Mouse (Mus musculus): Measurements from ENCODE around the gene Aatf.
"Not testable (repeated sequence)": the region's sequence is repeated elsewhere in the genome, so short reads cannot be mapped to it uniquely, and the experiment has no call there.

The Aatf gene

GRCm38 (mm10) chr11:84453901-84454300, 59.4 kb downstream of the Aatf start:
- in situ Hi-C loops (cut with MboI, MseI): no loop called here

- in situ Hi-C loops (cut with MboI, MseI): no loop called here
Measured at GRCm38 (mm10) chr11:84442554-84443331, 70.6 kb downstream of the Aatf start.

- in situ Hi-C loops (cut with MboI, MseI): no loop called here
Measured at GRCm38 (mm10) chr11:84440402-84440801, 72.9 kb downstream of the Aatf start.

- in situ Hi-C loops (cut with MboI, MseI): no loop called here
Measured at GRCm38 (mm10) chr11:84434879-84435278, 78.4 kb downstream of the Aatf start.

- in situ Hi-C loops (cut with MboI, MseI): no loop called here
Measured at GRCm38 (mm10) chr11:84430336-84430735, 83.0 kb downstream of the Aatf start.

GRCm38 (mm10) chr11:84429581-84429980, 83.7 kb downstream of the Aatf start:
- in situ Hi-C loops (cut with MboI, MseI): loop anchor here in 1 of 2 experiments (10.0 kb wide), 1 partner anchor 365 kb away; no protein-coding TSS in a partner anchor

- in situ Hi-C loops (cut with MboI, MseI): loop anchor here in 1 of 2 experiments (10.0 kb wide), 1 partner anchor 368 kb away; no protein-coding TSS in a partner anchor
Measured at GRCm38 (mm10) chr11:84426633-84426998, 86.7 kb downstream of the Aatf start.

DNA sequence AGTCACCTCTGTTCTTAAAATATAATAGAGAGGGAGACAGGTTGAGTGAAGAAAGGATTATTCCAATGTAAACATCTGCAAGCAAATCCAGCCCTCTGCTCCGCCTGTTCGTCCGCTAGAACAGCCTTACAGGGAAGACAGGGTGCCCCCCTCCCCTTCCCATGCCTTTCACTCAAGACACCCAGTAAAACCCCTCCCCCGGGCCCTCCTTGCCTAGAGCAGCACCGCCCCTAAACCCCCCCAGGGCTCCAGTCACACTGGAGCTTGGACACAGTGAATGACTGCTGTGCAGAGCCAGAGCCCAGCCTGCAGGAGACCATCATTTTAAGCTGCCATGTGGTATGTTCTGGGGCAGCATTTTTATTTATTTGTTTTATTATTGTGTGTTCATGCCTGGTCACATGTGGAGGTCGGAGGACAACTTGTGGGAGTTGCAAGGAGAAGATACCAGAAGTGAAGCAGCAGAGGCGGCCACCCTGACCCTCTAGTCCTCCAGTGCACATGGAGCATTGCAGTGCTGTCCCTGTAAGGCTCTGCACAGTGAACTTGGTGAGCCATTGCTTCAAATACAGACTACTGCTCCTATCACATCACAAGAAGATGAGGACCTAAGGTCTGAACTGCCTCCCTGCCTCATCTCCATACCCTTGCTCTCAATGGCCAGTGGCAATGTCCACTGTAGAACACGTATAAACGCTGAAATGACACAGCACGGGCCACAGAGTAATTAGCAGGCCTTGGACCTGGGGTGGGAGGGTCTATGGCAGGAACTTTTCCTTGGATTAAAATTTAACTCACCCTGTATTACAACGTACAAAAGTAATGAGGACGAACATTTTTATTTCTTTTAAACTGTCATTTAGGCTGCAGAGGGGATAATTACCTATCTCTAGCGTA, 87.3 kb downstream of the Aatf start:
- in situ Hi-C loops (cut with MboI, MseI): loop anchor here in 1 of 2 experiments (10.0 kb wide), 1 partner anchor 369 kb away; no protein-coding TSS in a partner anchor

GRCm38 (mm10) chr11:84420779-84421178, 92.5 kb downstream of the Aatf start:
- in situ Hi-C loops (cut with MboI, MseI): loop anchor here (5.0 to 10.0 kb wide), 2 partner anchors 374 to 377 kb away; no protein-coding TSS in a partner anchor

GRCm38 (mm10) chr11:84413111-84413510, 100.2 kb downstream of the Aatf start:
- in situ Hi-C loops (cut with MboI, MseI): no loop called here

DNA sequence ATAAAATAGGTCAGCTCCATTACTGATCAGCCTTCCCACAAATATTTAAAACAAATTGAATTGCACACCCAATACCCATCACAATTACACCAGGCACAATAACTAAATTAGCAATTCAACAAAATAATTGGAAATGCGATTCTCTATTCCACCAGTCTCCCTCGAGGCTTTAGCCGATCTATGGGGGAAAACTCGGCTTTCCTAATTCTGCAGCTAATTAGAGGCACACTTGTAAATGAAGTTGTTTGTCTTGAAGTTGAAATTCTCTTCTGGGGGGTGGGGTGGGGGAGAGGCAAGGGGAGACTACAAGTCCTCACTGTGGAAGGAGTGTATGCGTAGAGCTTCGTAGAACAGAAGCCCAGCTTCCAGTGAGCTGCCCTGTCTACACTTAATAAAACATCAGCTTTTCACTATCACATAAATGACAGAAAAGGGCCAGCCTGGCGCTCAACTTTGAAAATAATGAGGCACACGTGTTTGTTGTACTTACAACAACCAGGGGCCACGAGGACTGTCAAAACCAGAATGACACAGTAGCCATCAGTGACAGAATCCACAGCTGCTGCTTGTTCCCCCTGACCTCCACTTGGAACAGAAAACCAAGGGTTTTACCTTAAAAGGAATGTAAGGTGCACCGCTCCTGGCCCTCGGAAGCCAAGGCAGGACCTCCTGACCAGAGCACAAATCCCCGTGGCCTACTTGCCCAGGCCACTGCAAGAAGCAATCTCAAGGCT, 101.0 kb downstream of the Aatf start:
- in situ Hi-C loops (cut with MboI, MseI): no loop called here

DNA sequence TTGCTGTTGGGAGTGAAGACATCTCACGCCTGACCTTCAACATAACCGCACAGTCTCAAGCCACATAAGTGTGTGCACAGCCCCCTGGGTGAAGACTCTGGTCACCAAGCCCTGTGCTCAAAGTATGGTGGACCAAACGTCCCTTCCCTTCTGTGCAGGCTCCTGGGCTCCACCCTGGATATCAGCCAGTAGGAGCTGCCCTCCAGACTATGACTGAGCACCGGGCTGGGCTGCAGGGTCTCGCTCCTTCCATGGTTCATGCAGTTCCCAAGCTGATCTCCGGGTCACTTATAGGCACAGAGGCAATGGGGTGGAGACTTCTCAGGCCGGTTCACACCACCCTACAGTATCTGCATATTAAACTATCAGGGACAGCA, 101.7 kb downstream of the Aatf start:
- in situ Hi-C loops (cut with MboI, MseI): no loop called here

- in situ Hi-C loops (cut with MboI, MseI): no loop called here
Measured at GRCm38 (mm10) chr11:84410879-84411641, 102.3 kb downstream of the Aatf start.

- in situ Hi-C loops (cut with MboI, MseI): no loop called here
Measured at GRCm38 (mm10) chr11:84410383-84410782, 102.9 kb downstream of the Aatf start.

GRCm38 (mm10) chr11:84406733-84407132, 106.6 kb downstream of the Aatf start:
- in situ Hi-C loops (cut with MboI, MseI): no loop called here

DNA sequence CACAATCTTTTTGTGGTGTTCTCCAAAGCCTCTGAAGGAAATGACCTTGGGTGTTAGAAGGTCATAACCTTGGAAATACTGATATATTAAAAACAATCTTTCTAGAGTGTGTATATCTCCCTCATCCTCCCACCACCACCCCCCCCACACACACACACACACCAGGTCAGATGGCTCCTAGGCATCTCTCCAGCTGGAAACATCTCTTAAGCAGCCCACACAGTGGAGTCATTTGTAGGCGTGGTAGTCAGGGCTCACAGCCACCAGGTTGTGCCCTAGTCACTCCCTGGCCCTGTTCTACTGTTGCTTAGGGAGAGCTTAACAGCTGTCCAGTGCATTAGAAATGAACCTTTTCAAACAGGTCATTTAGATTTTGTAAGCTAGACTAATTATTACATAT, 118.3 kb downstream of the Aatf start:
- in situ Hi-C loops (cut with MboI, MseI): no loop called here

DNA sequence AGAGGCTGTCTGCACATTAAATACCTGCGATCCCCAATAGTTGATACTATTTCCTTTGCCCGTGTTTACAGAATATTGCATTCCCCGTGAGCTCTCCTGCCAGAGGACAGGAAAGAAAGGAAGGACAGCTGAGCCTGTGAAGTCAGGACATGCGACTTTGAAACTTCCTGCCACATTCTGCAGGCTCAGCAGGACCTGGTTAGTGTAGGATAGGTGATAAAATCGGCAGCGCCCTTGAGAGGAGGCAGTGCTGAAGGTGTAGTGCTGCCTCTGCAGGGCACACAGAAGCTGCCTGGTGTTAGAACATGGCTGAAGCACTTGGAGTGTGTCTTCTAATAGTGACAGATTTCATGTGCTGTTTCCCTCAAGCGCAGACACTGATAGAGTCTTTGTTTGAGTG, 119.8 kb downstream of the Aatf start:
- in situ Hi-C loops (cut with MboI, MseI): no loop called here

GRCm38 (mm10) chr11:84392066-84392465, 121.3 kb downstream of the Aatf start:
- in situ Hi-C loops (cut with MboI, MseI): not testable (repeated sequence)

DNA sequence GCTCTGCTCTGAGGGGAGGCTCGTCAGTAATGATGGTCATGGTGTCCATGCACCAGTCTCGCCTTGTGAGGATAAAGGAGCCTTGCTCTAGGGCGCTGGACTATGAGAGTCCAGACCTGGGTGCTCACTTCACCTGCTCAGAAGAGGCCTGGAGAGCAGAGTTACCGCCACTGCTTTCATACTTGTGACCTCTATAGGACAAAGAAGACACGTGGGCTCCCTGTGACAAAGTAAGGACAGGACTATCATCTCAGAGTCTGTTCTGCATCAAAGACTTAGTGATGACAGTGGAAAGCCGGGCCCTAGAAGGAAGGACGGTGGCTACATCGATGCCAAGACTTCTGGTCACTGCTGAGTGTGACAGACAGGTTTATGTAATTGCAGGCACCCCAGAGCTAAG, 122.2 kb downstream of the Aatf start:
- in situ Hi-C loops (cut with MboI, MseI): no loop called here

DNA sequence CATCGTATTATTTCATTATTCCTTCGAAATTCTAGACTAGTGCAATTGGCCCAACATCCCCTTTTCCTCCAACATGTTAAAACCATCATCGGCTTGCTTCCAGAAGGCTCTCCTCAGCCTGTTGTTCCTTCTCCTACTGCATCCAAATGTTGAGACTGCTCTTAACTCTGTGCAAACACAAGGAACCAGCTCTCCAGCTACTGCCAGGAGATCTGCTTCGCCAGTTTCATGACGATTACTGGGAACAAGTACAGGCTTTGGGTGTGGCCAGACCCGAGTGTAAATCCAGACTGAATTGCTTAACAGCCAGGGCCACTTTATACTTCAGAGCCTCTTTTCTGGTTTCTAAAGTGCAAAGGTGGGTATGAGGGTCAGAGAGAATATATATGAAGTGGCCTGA, 124.0 kb downstream of the Aatf start:
- in situ Hi-C loops (cut with MboI, MseI): no loop called here

DNA sequence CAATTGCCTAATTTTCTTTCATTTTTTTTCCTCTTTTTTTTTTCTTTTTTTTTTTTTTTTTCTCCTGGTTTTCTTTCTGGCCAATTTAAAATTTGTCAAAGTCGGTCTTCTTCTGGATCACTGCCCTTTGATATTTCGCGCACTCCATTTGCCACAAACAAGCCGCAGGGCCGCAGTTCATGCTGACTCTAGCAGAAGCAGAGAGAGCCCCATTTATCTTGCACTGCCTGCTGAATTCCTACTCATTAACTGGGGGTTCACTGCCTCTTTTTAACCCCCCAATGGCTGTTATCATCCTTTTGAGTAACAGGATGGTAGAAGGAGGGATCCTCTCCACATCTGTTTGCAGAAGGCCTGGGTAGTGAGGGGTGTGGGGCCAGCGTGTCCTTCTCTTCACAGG, 129.4 kb downstream of the Aatf start:
- in situ Hi-C loops (cut with MboI, MseI): no loop called here
